Mouse (Mus musculus) forebrain, embryonic 10.5 days (tissue): ENCODE data around the gene Srcin1. TPM values are rescaled to one million over a fixed set of nuclear protein-coding genes. Genes with fewer than 3 reads are reported as not detected.
A peak's percentile ranks its signal among the peaks of the same experiment; 100 is the strongest.

Experiments used
- DNase-seq: peaks from one replicate; pipeline ENCODE4 v3.0.0-alpha.2; 2017; ENCODE audit warnings: low spot score; ENCODE audit errors: extremely low spot score
- H3K27ac ChIP-seq: fragments of 300-500 bp; sonication (generic); 2 replicates; pipeline ENCODE4 v1.5.1; 2016; ENCODE audit warnings: mild to moderate bottlenecking
- H3K27me3 ChIP-seq: fragments of 300-500 bp; sonication (generic); 2 replicates; pipeline ENCODE4 v1.6.1; 2016; ENCODE audit warnings: mild to moderate bottlenecking; ENCODE audit not compliant: poor library complexity, severe bottlenecking
- H3K36me3 ChIP-seq: fragments of 300-500 bp; sonication (generic); replicated peaks from 2 replicates; pipeline ENCODE4 v1.6.1; 2016; ENCODE audit warnings: mild to moderate bottlenecking, moderate library complexity
- H3K4me1 ChIP-seq: fragments of 300-500 bp; sonication (generic); 2 replicates; pipeline ENCODE4 v1.6.1; 2016
- H3K4me3 ChIP-seq: fragments of 300-500 bp; sonication (generic); 2 replicates; pipeline ENCODE4 v1.5.1; 2016; ENCODE audit warnings: mild to moderate bottlenecking, moderate library complexity
- H3K9me3 ChIP-seq: fragments of 300-500 bp; sonication (generic); 2 replicates; pipeline ENCODE4 v1.6.1; 2016; ENCODE audit warnings: mild to moderate bottlenecking, moderate library complexity
- WGBS: fragments of 180-500 bp; shearing (Covaris S2); methylation state at CpG from one replicate; pipeline ENCODE4 v1.1.7; 2016; 5-methylcytosine and 5-hydroxymethylcytosine counted together
- polyA plus RNA-seq: library from polyadenylated mRNA; unstranded; fragments of >200 nt; fragmentation: Nextera tagmentation; extraction: Ambion mirVana; gene quantifications from 2 replicates; pipeline ENCODE4 v1.2.1, GENCODE M21; 2016

Gene Srcin1
- polyA plus RNA-seq, 1 experiment from 2014 or later = 1.1 TPM

GRCm38 (mm10) chr11:97535308-97535630 lies 40.7 kb downstream of the Srcin1 start:
- Histone ChIP-seq H3K27ac (no peak overlapping the region), H3K36me3 (peaks cover 6% of the 10 kb centered on the region), H3K27me3 (peaks cover 95% of the 10 kb centered on the region), H3K4me1 (peaks cover 82% of the 10 kb centered on the region), H3K4me3 (peak overlapping the region; percentile 41), H3K9me3 (no peaks in the 10 kb centered on the region)
- no peak for DNase-seq
- WGBS = 28% methylated on average over 5 of the region's 5 CpGs

- 0 out of 2 replicates have a peak overlapping the region, but pooled peaks have one; percentile 40 for H3K27ac ChIP-seq
- 5% methylated on average over 95 of the region's 95 CpGs for WGBS
- peak; percentile 46 for DNase-seq
- peak overlapping the region; percentile 41 for H3K4me3 ChIP-seq
- no peaks in the 10 kb centered on the region for H3K9me3 ChIP-seq
- peaks cover 6% of the 10 kb centered on the region for H3K36me3 ChIP-seq
- peaks cover 100% of the 10 kb centered on the region for H3K27me3 ChIP-seq
- H3K4me1 ChIP-seq = peaks cover 76% of the 10 kb centered on the region
Measured at GRCm38 (mm10) chr11:97534442-97535307, 41.3 kb downstream of the Srcin1 start.

DNA sequence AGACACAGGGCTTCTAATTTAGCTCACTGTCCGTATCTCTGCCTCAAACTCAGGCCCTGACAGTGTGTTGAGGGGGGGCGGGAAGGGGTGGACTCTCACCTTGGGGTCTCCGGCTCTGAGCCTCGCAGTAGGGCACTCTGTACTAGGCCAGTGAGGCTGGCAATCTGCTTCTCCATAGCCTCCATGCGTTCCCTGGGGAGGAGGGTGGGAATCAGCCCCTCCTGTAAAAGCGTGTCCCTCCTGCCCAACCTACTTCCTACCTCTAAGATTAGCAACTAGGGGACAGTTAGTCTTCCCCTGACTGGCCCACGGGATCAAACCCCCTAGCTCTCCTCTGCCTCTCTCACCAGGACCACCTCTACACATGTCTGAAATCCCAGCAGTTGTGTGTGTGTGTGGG lies 42.3 kb downstream of the Srcin1 start:
- peak overlapping the region; percentile 41; the same call in 1 of the 2 replicates for H3K4me3 ChIP-seq
- DNase-seq = no peak
- 26% methylated on average over 7 of the region's 7 CpGs for WGBS
- H3K9me3 ChIP-seq = no peaks in the 10 kb centered on the region
- no peak overlapping the region for H3K27ac ChIP-seq
- peaks cover 70% of the 10 kb centered on the region for H3K4me1 ChIP-seq
- H3K36me3 ChIP-seq = peaks cover 6% of the 10 kb centered on the region
- H3K27me3 ChIP-seq = peaks cover 90% of the 10 kb centered on the region

- peaks cover 70% of the 10 kb centered on the region for H3K4me1 ChIP-seq
- H3K9me3 ChIP-seq = no peaks in the 10 kb centered on the region
- H3K36me3 ChIP-seq = peaks cover 6% of the 10 kb centered on the region
- peak; percentile 46 for DNase-seq
- peak overlapping the region; percentile 58 for H3K4me3 ChIP-seq
- H3K27me3 ChIP-seq = peaks cover 84% of the 10 kb centered on the region
- 6% methylated on average over 20 of the region's 20 CpGs for WGBS
- H3K27ac ChIP-seq = no peak overlapping the region; the same call in 1 of the 2 replicates
Measured at GRCm38 (mm10) chr11:97532950-97533582, 42.9 kb downstream of the Srcin1 start.

DNA sequence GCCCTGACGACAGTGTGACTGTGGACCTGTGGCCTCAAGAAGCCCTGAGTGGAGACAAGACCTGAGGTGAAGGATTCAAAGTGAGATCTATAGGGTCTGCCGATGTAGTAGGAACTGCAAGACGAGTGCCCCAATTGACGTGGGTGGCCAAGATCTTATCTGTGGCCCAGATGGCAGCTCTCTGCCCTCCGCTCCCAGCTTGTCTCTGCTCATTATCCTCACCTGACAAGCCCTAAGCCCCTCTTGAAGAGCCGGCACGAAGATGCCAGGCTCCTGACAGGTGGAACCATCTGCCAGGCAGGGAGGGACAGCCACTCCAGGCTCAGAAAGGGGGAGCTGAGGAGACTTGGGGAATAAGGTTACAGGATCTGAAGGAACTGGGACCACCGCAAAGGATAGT lies 43.6 kb downstream of the Srcin1 start:
- Histone ChIP-seq H3K4me1 (peaks cover 63% of the 10 kb centered on the region), H3K27ac (no peak overlapping the region), H3K4me3 (peak overlapping the region; percentile 58), H3K36me3 (peaks cover 6% of the 10 kb centered on the region), H3K27me3 (peaks cover 77% of the 10 kb centered on the region), H3K9me3 (no peaks in the 10 kb centered on the region)
- WGBS = 27% methylated on average over 8 of the region's 8 CpGs
- DNase-seq = no peak

- H3K27me3 ChIP-seq = peaks cover 70% of the 10 kb centered on the region
- H3K4me1 ChIP-seq = peaks cover 57% of the 10 kb centered on the region
- peak; percentile 84 for DNase-seq
- WGBS = 9% methylated on average over 46 of the region's 46 CpGs
- H3K27ac ChIP-seq = peak overlapping the region; percentile 70
- peaks cover 9% of the 10 kb centered on the region for H3K36me3 ChIP-seq
- peak overlapping the region; percentile 58 for H3K4me3 ChIP-seq
- H3K9me3 ChIP-seq = no peaks in the 10 kb centered on the region
Measured at GRCm38 (mm10) chr11:97531381-97532260, 44.4 kb downstream of the Srcin1 start.

DNA sequence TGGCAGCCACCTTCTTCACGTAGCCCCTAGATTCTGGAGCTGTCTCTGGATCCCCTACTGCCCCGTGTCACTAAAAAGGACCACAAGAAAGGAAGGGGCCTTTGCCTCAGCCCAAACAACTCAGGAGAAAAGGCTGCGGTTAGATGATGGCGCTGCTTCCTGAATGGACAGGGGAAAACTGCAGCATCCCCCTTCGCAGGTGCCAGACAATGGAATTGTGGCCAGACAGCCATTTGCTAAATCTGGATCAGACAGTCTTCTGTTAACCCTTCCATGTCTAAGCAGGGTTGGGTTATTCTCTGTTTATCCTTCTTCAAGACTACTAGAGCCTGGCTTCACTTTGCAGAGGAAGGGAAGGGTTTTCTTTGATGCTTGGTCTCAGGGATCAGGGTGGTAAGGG lies 45.0 kb downstream of the Srcin1 start:
- Histone ChIP-seq H3K36me3 (peaks cover 15% of the 10 kb centered on the region), H3K27me3 (peaks cover 63% of the 10 kb centered on the region), H3K27ac (no peak overlapping the region), H3K4me3 (no peak overlapping the region; the same call in 1 of the 2 replicates), H3K4me1 (peaks cover 57% of the 10 kb centered on the region), H3K9me3 (no peaks in the 10 kb centered on the region)
- 67% methylated on average over 5 of the region's 5 CpGs for WGBS
- DNase-seq = no peak

GRCm38 (mm10) chr11:97530069-97530468 lies 45.9 kb downstream of the Srcin1 start:
- no peaks in the 10 kb centered on the region for H3K9me3 ChIP-seq
- 94% methylated on average over 6 of the region's 6 CpGs for WGBS
- no peak overlapping the region for H3K27ac ChIP-seq
- DNase-seq = no peak
- H3K36me3 ChIP-seq = peaks cover 24% of the 10 kb centered on the region
- no peak overlapping the region for H3K4me3 ChIP-seq
- H3K27me3 ChIP-seq = peaks cover 58% of the 10 kb centered on the region
- peaks cover 56% of the 10 kb centered on the region for H3K4me1 ChIP-seq

DNA sequence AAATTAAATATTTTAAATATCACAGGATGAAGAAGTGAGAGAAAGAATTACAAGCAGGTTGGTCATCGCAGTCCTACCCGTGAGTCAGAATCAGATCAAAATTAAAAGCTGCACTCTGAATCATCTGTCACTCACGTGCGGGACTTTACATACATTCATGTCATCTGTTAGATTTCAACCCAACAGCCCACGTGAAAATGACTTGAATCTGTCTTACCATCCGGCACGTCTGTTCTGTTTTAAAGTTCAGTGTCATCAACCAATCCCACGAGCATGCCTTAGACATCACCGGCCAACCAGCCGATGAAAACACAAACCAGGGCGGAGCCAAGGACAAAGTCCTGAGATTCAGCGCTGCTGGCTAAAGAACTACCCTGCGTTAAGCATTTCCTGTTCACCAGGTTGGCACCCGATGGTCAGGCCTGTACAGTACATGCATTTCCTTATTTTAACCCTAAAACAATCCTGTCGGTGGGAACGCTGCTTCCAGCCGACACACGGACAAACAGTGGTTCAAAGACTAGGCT lies 47.6 kb downstream of the Srcin1 start:
- Histone ChIP-seq H3K36me3 (peaks cover 24% of the 10 kb centered on the region), H3K27me3 (peaks cover 44% of the 10 kb centered on the region), H3K4me3 (no peak overlapping the region), H3K27ac (no peak overlapping the region), H3K9me3 (no peaks in the 10 kb centered on the region), H3K4me1 (peaks cover 56% of the 10 kb centered on the region)
- 83% methylated on average over 18 of the region's 18 CpGs for WGBS
- no peak for DNase-seq

DNA sequence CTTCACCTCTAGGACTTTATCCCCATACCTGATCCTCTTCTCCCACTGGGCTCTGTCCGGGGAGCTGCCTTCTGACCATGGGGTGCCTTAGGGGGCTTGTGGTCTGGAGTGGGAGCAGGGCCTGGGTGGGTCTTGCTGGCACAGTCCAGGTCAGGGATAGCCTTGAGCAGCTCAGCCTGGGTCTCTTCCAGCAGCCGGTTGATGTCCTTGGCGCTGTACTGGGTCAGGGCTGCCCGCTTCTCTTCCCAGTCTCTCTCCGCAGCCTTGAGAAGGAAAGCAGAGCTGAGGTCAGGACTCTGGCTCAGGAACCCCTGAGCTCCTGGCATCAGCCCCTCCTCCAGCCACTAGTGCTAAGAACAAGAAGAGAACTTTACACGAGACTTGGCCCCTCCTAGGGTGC lies 50.7 kb downstream of the Srcin1 start:
- H3K4me3 ChIP-seq = no peak overlapping the region
- 94% methylated on average over 6 of the region's 6 CpGs for WGBS
- no peaks in the 10 kb centered on the region for H3K9me3 ChIP-seq
- peaks cover 54% of the 10 kb centered on the region for H3K36me3 ChIP-seq
- peaks cover 45% of the 10 kb centered on the region for H3K4me1 ChIP-seq
- DNase-seq = no peak
- peaks cover 21% of the 10 kb centered on the region for H3K27me3 ChIP-seq
- peak overlapping the region; percentile 44; the same call in 1 of the 2 replicates for H3K27ac ChIP-seq

DNA sequence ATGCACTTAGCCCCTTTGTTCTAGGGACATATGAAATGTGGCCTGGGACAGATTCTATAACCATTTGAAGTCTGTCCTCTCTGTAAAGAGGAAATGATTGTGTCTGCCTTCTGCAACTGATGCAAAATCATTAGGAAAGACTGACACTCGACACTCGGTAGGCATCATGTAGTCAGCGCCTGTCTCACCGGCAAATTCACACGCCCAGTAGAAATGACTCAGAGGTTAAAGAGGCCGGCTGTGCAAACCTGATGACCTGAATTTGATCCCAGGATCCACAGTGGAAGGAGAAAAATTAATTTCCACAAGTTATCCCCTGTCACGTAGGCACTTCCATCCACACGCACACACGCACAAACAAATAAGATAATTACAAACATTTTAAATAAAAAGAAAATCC lies 51.7 kb downstream of the Srcin1 start:
- Histone ChIP-seq H3K4me1 (peaks cover 45% of the 10 kb centered on the region), H3K9me3 (no peaks in the 10 kb centered on the region), H3K36me3 (peaks cover 63% of the 10 kb centered on the region), H3K4me3 (0 out of 2 replicates have a peak overlapping the region, but pooled peaks have one; percentile 10), H3K27ac (peak overlapping the region; percentile 77), H3K27me3 (peaks cover 15% of the 10 kb centered on the region)
- 74% methylated on average over 9 of the region's 9 CpGs for WGBS
- no peak for DNase-seq

DNA sequence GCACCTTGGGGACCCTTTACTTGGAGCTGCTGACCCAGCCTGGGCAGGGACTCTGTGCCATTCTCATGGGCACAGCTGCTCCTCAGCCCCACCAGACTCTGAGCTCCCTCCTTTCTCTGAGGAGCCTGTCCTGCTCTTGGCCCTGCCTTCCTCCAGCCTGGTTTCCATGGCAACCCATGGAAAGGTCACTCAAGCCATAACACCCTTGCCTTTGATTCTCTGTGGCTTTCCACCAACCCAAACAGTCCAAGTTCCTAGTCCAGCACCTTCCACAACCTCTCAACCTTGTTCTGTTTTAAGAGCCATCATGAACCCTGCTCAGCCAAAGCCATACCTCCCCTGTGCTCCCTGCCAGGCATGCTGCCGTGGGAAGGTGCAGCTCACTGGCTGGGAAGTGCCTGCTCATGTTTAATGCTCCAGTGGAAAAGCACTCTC lies 52.1 kb downstream of the Srcin1 start:
- WGBS = 15% methylated on average over 1 of the region's 1 CpGs

More for the DNA sequence above, 52.1 kb downstream of the Srcin1 start:
- DNase-seq = peak; percentile 44
- no peaks in the 10 kb centered on the region for H3K9me3 ChIP-seq
- peaks cover 15% of the 10 kb centered on the region for H3K27me3 ChIP-seq
- H3K36me3 ChIP-seq = peaks cover 68% of the 10 kb centered on the region
- H3K4me3 ChIP-seq = peak overlapping the region; percentile 10; the same call in 1 of the 2 replicates
- H3K27ac ChIP-seq = peak overlapping the region; percentile 77
- peaks cover 45% of the 10 kb centered on the region for H3K4me1 ChIP-seq
